Mouse (Mus musculus): ENCODE measurements at regions not wholly inside any gene's neighbourhood (a gene's known extent, or its start where the extent isn't known, plus 50 kb on each side); places are given as distances from the start of the nearest gene placed in this dataset.

GRCm38 (mm10) chr13:31408439-31409122, 147.4 kb upstream of the Foxq1 start:
- no peak for DNase-seq (ENCODE audit: low spot score)

GRCm38 (mm10) chr13:31409123-31409513, 146.8 kb upstream of the Foxq1 start:
- no peak for DNase-seq (ENCODE audit: low spot score)

- no peak for DNase-seq (ENCODE audit: low spot score)
These were observed 134.4 kb upstream of the Foxq1 start for GRCm38 (mm10) chr13:31421556-31421955.

- DNase-seq (ENCODE audit: low spot score) = no peak
These were observed 132.3 kb upstream of the Foxq1 start for GRCm38 (mm10) chr13:31423599-31423998.

- DNase-seq (ENCODE audit: low spot score) = no peak
These were observed 130.0 kb upstream of the Foxq1 start for GRCm38 (mm10) chr13:31425825-31426500.

GRCm38 (mm10) chr13:31436434-31436833, 119.5 kb upstream of the Foxq1 start:
- DNase-seq (ENCODE audit: low spot score) = no peak

GRCm38 (mm10) chr13:31439761-31440627, 115.9 kb upstream of the Foxq1 start:
- DNase-seq (ENCODE audit: low spot score) = no peak

GRCm38 (mm10) chr13:31458883-31459282, 97.1 kb upstream of the Foxq1 start:
- DNase-seq (ENCODE audit: low spot score) = no peak

GRCm38 (mm10) chr13:31465141-31465540, 90.8 kb upstream of the Foxq1 start:
- no peak for DNase-seq (ENCODE audit: low spot score)

- no peak for DNase-seq (ENCODE audit: low spot score)
These were observed 90.2 kb upstream of the Foxq1 start for GRCm38 (mm10) chr13:31465711-31466110.

- no peak for DNase-seq (ENCODE audit: low spot score)
These were observed 87.8 kb upstream of the Foxq1 start for GRCm38 (mm10) chr13:31468131-31468530.

- no peak for DNase-seq (ENCODE audit: low spot score)
These were observed 87.0 kb upstream of the Foxq1 start for GRCm38 (mm10) chr13:31468983-31469382.

- DNase-seq (ENCODE audit: low spot score) = no peak
These were observed 83.6 kb upstream of the Foxq1 start for GRCm38 (mm10) chr13:31472366-31472765.

GRCm38 (mm10) chr13:31472804-31473203, 83.1 kb upstream of the Foxq1 start:
- no peak for DNase-seq (ENCODE audit: low spot score)

- DNase-seq (ENCODE audit: low spot score) = no peak
These were observed 82.7 kb upstream of the Foxq1 start for GRCm38 (mm10) chr13:31473275-31473674.

- no peak for DNase-seq (ENCODE audit: low spot score)
These were observed 80.1 kb upstream of the Foxq1 start for GRCm38 (mm10) chr13:31475845-31476244.

GRCm38 (mm10) chr13:31477171-31477867, 78.6 kb upstream of the Foxq1 start:
- DNase-seq (ENCODE audit: low spot score) = no peak

GRCm38 (mm10) chr13:31481105-31481844, 74.7 kb upstream of the Foxq1 start:
- DNase-seq (ENCODE audit: low spot score) = no peak

GRCm38 (mm10) chr13:31486373-31486772, 69.6 kb upstream of the Foxq1 start:
- no peak for DNase-seq (ENCODE audit: low spot score)

GRCm38 (mm10) chr13:31488186-31488585, 67.7 kb upstream of the Foxq1 start:
- no peak for DNase-seq (ENCODE audit: low spot score)

GRCm38 (mm10) chr13:31503191-31503590, 52.7 kb upstream of the Foxq1 start:
- DNase-seq (ENCODE audit: low spot score) = peak; percentile 66

Measured in T-cell, adult 2 months (primary cell).